Mouse (Mus musculus): ENCODE data around the gene B3galt6. TPM values are rescaled to one million over a fixed set of nuclear protein-coding genes. Genes with fewer than 3 reads are reported as not detected.

B3galt6 gene
- total RNA-seq, 1 experiment, result 11.9 TPM

- H3K36me3 ChIP-seq (ENCODE audit: control insufficient read depth, insufficient read depth, low read length, poor library complexity, severe bottlenecking), result peaks cover 39% of the 10 kb centered on the region
- TF ChIP-seq MAFK (IDR thresholded peaks at IDR 0.05; ENCODE audit: insufficient read depth, low read depth, low read length) (no peak), ZNF384 (IDR thresholded peaks at IDR 0.05; ENCODE audit: low read depth, low read length) (no peak), ZC3H11A (IDR thresholded peaks at IDR 0.05; ENCODE audit: borderline replicate concordance, low read depth, low read length) (no peak), HCFC1 (IDR thresholded peaks at IDR 0.05; ENCODE audit: borderline replicate concordance, insufficient read depth, low read length) (no peak), CHD2 (IDR thresholded peaks at IDR 0.05; ENCODE audit: low read depth, low read length) (no peak)
- in situ Hi-C loops (cut with MboI; ENCODE audit: low sequenced_read_pairs in 2 of 2, unreplicated experiment in 2 of 2), result no loop called here
- no peak overlapping the region for H3K4me3 ChIP-seq (ENCODE audit: insufficient read depth in 1 of 2, low read depth in 1 of 2, low read length in 2 of 2, poor library complexity in 1 of 2, severe bottlenecking in 1 of 2)
- no peaks in the 10 kb centered on the region for H3K4me1 ChIP-seq (ENCODE audit: control insufficient read depth in 2 of 2, insufficient read depth in 2 of 2, low read length in 2 of 2, poor library complexity in 1 of 2)
- H3K9me3 ChIP-seq (ENCODE audit: control insufficient read depth, insufficient read depth, low read depth, low read length), result no peaks in the 10 kb centered on the region
- DNase-seq (ENCODE audit: low read depth, low spot score), result no peak
- no peak overlapping the region for H3K9ac ChIP-seq (ENCODE audit: insufficient read depth, low read depth, low read length, poor library complexity, severe bottlenecking)
- H3K27ac ChIP-seq (ENCODE audit: insufficient read depth, low read depth, low read length, poor library complexity, severe bottlenecking), result no peak overlapping the region
Measured at GRCm38 (mm10) chr4:156008369-156008768, 15.9 kb upstream of the B3galt6 start.

GRCm38 (mm10) chr4:156004109-156004508 lies 11.7 kb upstream of the B3galt6 start:
- no peak for DNase-seq (ENCODE audit: low read depth, low spot score)
- Histone ChIP-seq H3K27ac (ENCODE audit: insufficient read depth, low read depth, low read length, poor library complexity, severe bottlenecking) (no peak overlapping the region), H3K9me3 (ENCODE audit: control insufficient read depth, insufficient read depth, low read depth, low read length) (no peaks in the 10 kb centered on the region), H3K4me1 (ENCODE audit: control insufficient read depth in 2 of 2, insufficient read depth in 2 of 2, low read length in 2 of 2, poor library complexity in 1 of 2) (no peaks in the 10 kb centered on the region), H3K36me3 (ENCODE audit: control insufficient read depth, insufficient read depth, low read length, poor library complexity, severe bottlenecking) (peaks cover 46% of the 10 kb centered on the region), H3K9ac (ENCODE audit: insufficient read depth, low read depth, low read length, poor library complexity, severe bottlenecking) (no peak overlapping the region), H3K4me3 (ENCODE audit: insufficient read depth in 1 of 2, low read depth in 1 of 2, low read length in 2 of 2, poor library complexity in 1 of 2, severe bottlenecking in 1 of 2) (no peak overlapping the region)
- no peak for TF ChIP-seq ZNF384 (IDR thresholded peaks at IDR 0.05; ENCODE audit: low read depth, low read length)
- no peak for TF ChIP-seq ZC3H11A (IDR thresholded peaks at IDR 0.05; ENCODE audit: borderline replicate concordance, low read depth, low read length)
- TF ChIP-seq HCFC1 (IDR thresholded peaks at IDR 0.05; ENCODE audit: borderline replicate concordance, insufficient read depth, low read length), result no peak
- TF ChIP-seq MAFK (IDR thresholded peaks at IDR 0.05; ENCODE audit: insufficient read depth, low read depth, low read length), result no peak
- TF ChIP-seq CHD2 (IDR thresholded peaks at IDR 0.05; ENCODE audit: low read depth, low read length), result no peak
- in situ Hi-C loops (cut with MboI; ENCODE audit: low sequenced_read_pairs in 2 of 2, unreplicated experiment in 2 of 2), result no loop called here

DNA sequence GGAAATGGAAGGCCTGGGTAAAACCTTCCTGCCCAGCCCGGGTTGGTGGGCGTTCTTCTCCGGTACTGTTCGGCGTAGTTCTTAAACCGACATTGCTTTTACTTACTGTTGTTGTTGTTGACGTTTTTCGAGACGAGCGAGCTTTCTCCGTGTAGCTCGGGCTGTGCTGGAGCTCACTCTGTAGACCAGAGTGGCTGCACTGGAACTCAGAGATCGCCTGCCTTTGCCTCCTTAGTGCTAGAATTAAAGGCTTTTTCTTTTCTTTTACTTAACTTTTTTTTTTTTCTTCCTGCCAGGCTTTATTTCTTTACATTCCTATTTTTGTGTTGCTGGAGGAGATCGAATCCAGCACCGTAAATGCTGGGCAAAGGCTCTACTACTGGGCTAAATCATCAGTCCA lies 1.2 kb upstream of the B3galt6 start:
- TF ChIP-seq ZNF384 (IDR thresholded peaks at IDR 0.05; ENCODE audit: low read depth, low read length), result no peak
- H3K9me3 ChIP-seq (ENCODE audit: control insufficient read depth, insufficient read depth, low read depth, low read length), result no peaks in the 10 kb centered on the region
- peaks cover 10% of the 10 kb centered on the region for H3K36me3 ChIP-seq (ENCODE audit: control insufficient read depth, insufficient read depth, low read length, poor library complexity, severe bottlenecking)
- peak overlapping the region; percentile 98 for H3K9ac ChIP-seq (ENCODE audit: insufficient read depth, low read depth, low read length, poor library complexity, severe bottlenecking)
- no peak for DNase-seq (ENCODE audit: low read depth, low spot score)
- in situ Hi-C loops (cut with MboI; ENCODE audit: low sequenced_read_pairs in 2 of 2, unreplicated experiment in 2 of 2), result no loop called here
- H3K27ac ChIP-seq (ENCODE audit: insufficient read depth, low read depth, low read length, poor library complexity, severe bottlenecking), result peak overlapping the region; percentile 96
- H3K4me1 ChIP-seq (ENCODE audit: control insufficient read depth in 2 of 2, insufficient read depth in 2 of 2, low read length in 2 of 2, poor library complexity in 1 of 2), result peaks cover 3 to 8% of the 10 kb centered on the region in 2 experiments; a peak in 3 of 4 replicates
- peak overlapping the region; percentile 89 to 97 for H3K4me3 ChIP-seq (ENCODE audit: insufficient read depth in 1 of 2, low read depth in 1 of 2, low read length in 2 of 2, poor library complexity in 1 of 2, severe bottlenecking in 1 of 2)

GRCm38 (mm10) chr4:155992906-155993547 lies 578 bp upstream of the B3galt6 start:
- DNase-seq (ENCODE audit: low read depth, low spot score), result peak; percentile 90
- Histone ChIP-seq H3K9ac (ENCODE audit: insufficient read depth, low read depth, low read length, poor library complexity, severe bottlenecking) (peak overlapping the region; percentile 98), H3K36me3 (ENCODE audit: control insufficient read depth, insufficient read depth, low read length, poor library complexity, severe bottlenecking) (peaks cover 8% of the 10 kb centered on the region), H3K27ac (ENCODE audit: insufficient read depth, low read depth, low read length, poor library complexity, severe bottlenecking) (peak overlapping the region; percentile 96), H3K9me3 (ENCODE audit: control insufficient read depth, insufficient read depth, low read depth, low read length) (no peaks in the 10 kb centered on the region), H3K4me3 (ENCODE audit: insufficient read depth in 1 of 2, low read depth in 1 of 2, low read length in 2 of 2, poor library complexity in 1 of 2, severe bottlenecking in 1 of 2) (peak overlapping the region; percentile 89 to 97), H3K4me1 (ENCODE audit: control insufficient read depth in 2 of 2, insufficient read depth in 2 of 2, low read length in 2 of 2, poor library complexity in 1 of 2) (peaks cover 3 to 8% of the 10 kb centered on the region in 2 experiments; a peak in 3 of 4 replicates)
- TF ChIP-seq HCFC1 (IDR thresholded peaks at IDR 0.05; ENCODE audit: borderline replicate concordance, insufficient read depth, low read length) (peak; percentile 90), ZNF384 (IDR thresholded peaks at IDR 0.05; ENCODE audit: low read depth, low read length) (peak; percentile 75), CHD2 (IDR thresholded peaks at IDR 0.05; ENCODE audit: low read depth, low read length) (0 out of 2 replicates have a peak, but pooled peaks have one; percentile 69), ZC3H11A (IDR thresholded peaks at IDR 0.05; ENCODE audit: borderline replicate concordance, low read depth, low read length) (no peak), MAFK (IDR thresholded peaks at IDR 0.05; ENCODE audit: insufficient read depth, low read depth, low read length) (no peak)
- in situ Hi-C loops (cut with MboI; ENCODE audit: low sequenced_read_pairs in 2 of 2, unreplicated experiment in 2 of 2), result no loop called here

GRCm38 (mm10) chr4:155991908-155992230 lies 580 bp downstream of the B3galt6 start:
- TF ChIP-seq HCFC1 (IDR thresholded peaks at IDR 0.05; ENCODE audit: borderline replicate concordance, insufficient read depth, low read length) (no peak), MAFK (IDR thresholded peaks at IDR 0.05; ENCODE audit: insufficient read depth, low read depth, low read length) (no peak), CHD2 (IDR thresholded peaks at IDR 0.05; ENCODE audit: low read depth, low read length) (no peak), ZC3H11A (IDR thresholded peaks at IDR 0.05; ENCODE audit: borderline replicate concordance, low read depth, low read length) (no peak), ZNF384 (IDR thresholded peaks at IDR 0.05; ENCODE audit: low read depth, low read length) (no peak)
- Histone ChIP-seq H3K4me1 (ENCODE audit: control insufficient read depth in 2 of 2, insufficient read depth in 2 of 2, low read length in 2 of 2, poor library complexity in 1 of 2) (peaks cover 3 to 8% of the 10 kb centered on the region in 2 experiments; a peak in 3 of 4 replicates), H3K27ac (ENCODE audit: insufficient read depth, low read depth, low read length, poor library complexity, severe bottlenecking) (peak overlapping the region; percentile 94; the same call in 1 of the 2 replicates), H3K9ac (ENCODE audit: insufficient read depth, low read depth, low read length, poor library complexity, severe bottlenecking) (peak overlapping the region; percentile 96), H3K4me3 (ENCODE audit: insufficient read depth in 1 of 2, low read depth in 1 of 2, low read length in 2 of 2, poor library complexity in 1 of 2, severe bottlenecking in 1 of 2) (peak overlapping the region; percentile 88), H3K36me3 (ENCODE audit: control insufficient read depth, insufficient read depth, low read length, poor library complexity, severe bottlenecking) (peaks cover 2% of the 10 kb centered on the region; the same call in 1 of the 2 replicates), H3K9me3 (ENCODE audit: control insufficient read depth, insufficient read depth, low read depth, low read length) (no peaks in the 10 kb centered on the region)
- in situ Hi-C loops (cut with MboI; ENCODE audit: low sequenced_read_pairs in 2 of 2, unreplicated experiment in 2 of 2), result no loop called here
- DNase-seq (ENCODE audit: low read depth, low spot score), result no peak

All from ES-E14 (cell line).